Mouse (Mus musculus): ENCODE measurements around the gene Erp27. TPM values are rescaled to one million over a fixed set of nuclear protein-coding genes. Genes with fewer than 3 reads are reported as not detected.
"Not testable (repeated sequence)": the region's sequence is repeated elsewhere in the genome, so short reads cannot be mapped to it uniquely, and the experiment has no call there.

Gene Erp27
- total RNA-seq (2021): under 1 TPM; 0.57 to 0.76 TPM
- long read RNA-seq, partial matches to known transcripts: 1 of 1 reads
- long read RNA-seq, other reads (novel, unspliced or antisense): 0 of 1 reads

DNA sequence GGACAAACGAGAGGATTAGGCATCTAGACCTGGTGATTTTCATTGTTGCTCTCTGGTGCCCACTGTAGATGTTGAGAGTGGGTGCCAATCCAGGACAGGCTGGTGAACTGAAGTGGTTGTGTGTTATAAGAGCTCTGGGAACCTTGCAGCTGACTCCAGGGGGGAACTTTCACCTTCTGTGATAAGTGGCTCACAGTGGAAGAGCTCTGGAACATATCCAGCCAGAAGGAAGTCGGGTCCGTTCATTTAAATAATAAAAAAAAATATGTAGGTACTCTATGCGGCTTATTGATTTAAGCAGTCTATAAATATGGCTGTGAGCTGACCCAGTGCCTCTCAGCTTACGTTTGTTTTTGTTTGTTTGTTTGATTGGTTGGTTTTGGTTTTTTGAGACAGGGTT lies at the start of gene Erp27:
Gene Erp27 (minus strand): TSS at position 101 of the 400 bp plus-strand sequence.
- DNase-seq (ENCODE audit: low spot score in 2 of 2): no peak

DNA sequence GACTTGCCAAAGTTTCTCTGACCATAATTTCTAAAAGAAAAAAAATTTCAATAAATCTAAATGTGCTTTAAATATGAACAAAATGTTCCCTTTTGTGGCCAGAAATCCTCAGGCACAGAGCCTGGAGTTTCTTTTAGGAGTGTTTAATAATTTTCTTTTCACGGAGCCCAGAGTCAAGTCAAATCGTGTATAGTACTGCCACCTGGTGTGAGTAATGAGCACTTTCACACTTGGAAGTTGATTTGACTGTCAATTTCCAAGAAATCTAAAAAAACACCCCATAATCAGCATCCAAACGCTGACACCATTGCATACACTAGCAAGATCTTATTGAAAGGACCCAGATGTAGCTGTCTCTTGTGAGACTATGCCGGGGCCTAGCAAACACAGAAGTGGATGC lies 46.9 kb upstream of the Erp27 start:
- not testable (repeated sequence) for DNase-seq (ENCODE audit: low spot score in 2 of 2)

DNA sequence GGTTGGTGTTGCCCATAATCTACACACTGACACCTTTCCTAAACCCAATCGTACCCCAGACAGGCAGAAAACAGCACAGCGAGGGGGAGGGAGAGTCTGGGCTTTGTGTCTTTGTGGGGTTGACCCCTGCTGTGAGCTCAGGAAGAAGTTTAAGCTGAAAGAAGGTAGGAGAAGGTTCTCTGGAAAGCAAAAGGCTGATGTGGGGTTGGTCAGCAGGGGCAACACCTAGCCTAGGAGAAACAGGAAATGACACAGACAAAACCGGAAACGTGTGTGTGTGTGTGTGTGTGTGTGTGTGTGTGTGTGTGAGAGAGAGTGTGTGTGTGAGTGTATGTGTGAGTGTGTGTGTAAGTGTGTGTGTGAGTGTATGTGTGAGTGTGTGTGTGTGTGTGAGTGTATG lies 45.5 kb upstream of the Erp27 start:
- DNase-seq (ENCODE audit: low spot score in 2 of 2): no peak

DNA sequence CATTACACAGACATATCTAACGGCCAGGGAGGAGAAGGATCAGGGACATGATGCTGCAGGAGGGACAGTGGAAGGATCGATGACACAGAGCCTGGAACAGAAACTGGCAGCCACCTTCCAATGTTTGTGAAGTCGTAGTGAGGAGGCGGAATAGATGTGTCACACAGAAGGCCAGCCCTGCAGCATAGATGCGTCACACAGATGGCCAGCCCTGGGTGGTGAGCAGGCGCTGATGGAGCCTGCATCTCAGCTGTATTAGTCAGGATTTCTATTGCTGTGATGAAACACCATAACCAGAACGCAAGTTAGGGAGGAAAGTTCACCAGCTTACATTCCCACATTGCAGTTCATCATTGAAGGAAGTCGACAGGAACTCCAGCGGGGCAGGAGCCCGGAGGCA lies 43.9 kb upstream of the Erp27 start:
- DNase-seq (ENCODE audit: low spot score in 2 of 2): no peak

DNA sequence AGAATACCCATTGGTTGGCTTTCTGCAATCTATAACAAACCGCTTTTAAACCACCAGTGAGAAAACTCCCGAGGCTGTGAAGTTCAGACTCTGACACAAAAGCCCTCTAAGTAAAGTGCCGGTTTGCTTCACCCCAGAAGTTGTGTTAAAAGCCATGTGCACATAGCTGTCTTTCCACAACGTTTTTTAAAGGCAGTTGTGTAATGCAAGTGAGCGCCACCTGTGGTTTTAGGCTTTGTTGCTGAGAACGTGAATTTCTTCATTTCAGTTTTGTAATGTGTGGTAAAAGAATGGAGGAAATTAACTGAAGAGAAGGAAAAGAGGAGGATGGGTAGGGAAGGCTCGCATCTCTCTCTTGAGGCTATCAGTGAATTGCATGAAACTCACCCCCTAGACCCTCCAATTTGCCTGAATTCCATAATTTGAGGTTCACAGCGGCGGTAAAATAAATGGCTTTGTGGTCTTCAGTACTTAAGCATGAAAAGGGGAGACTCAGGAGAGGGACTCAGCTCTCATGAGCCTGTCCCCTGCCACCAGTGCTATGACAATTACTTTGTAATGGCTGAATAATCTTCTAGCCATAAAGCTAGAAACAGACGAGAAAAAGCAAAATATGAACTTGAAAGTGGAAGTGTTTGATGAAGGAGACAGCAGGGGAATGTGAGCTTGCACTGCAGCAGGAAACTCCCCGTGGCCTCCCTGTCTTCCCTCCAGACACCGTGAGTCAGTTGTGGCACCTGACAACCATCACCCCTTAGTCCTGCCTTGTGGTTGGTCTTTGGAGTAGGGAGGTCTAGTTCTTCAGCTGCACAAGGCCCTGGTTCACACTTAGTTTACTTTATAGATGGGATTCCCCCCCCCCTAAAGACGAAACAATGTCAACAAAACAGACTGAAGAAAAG lies 42.9 kb upstream of the Erp27 start:
- no peak for DNase-seq (ENCODE audit: low spot score in 2 of 2)

DNA sequence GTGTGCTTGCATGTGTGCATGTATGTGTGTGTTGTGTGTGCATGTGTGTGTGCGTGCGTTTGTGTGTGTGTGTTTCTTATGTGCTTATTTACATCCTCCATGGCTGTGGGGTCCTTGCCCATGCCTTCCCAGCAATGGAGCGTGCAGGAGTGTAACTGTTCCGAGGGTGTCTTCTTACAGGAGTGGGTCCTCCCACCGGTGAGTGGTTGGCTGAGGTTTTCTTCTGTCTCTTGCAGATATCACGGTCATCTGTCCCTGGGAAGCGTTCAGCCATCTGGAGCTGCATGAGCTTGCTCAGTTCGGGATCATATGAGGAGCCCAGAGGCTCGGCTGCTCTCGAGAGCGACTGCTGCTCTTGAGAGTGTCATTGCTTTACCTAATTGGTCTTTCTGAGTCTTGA lies 41.0 kb upstream of the Erp27 start:
- no peak for DNase-seq (ENCODE audit: low spot score in 2 of 2)

DNA sequence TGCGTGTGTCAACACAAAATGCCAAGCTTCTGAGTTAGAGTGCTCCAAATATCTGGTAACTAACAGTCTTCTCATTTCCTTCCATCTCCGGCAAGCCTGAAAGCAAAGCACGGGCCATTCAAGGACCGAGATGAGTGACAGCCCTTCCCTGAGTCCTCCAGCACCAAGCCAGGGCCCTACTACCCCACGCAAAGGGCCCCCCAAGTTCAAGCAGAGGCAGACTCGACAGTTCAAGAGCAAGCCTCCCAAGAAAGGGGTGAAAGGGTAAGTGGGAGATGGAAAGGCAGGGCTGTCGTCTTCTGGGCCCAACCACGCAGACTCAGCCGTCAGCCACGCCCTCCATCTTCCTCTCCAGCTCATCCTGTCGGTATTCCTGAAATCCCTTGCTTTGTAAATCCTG lies 37.2 kb upstream of the Erp27 start:
- DNase-seq (ENCODE audit: low spot score in 2 of 2): no peak

DNA sequence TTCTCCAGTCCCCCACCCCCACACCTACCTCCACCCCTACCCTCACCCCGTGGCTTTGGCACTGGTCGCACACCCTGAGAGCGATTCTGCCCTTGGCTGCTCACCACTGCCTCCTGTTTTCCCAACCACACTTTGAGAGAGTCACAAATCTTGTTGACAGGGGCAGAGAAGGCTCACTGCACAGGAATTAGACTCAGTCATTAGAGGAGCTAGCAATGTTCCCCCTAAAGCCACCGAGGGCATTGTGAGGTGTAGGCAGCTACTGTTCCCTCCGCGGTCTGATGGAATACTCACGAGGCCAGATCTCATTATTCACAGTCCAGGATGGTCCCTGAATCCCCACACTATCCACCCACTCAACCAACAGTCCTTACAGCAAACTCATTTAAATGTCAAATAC lies 35.1 kb upstream of the Erp27 start:
- no peak for DNase-seq (ENCODE audit: low spot score in 2 of 2)

DNA sequence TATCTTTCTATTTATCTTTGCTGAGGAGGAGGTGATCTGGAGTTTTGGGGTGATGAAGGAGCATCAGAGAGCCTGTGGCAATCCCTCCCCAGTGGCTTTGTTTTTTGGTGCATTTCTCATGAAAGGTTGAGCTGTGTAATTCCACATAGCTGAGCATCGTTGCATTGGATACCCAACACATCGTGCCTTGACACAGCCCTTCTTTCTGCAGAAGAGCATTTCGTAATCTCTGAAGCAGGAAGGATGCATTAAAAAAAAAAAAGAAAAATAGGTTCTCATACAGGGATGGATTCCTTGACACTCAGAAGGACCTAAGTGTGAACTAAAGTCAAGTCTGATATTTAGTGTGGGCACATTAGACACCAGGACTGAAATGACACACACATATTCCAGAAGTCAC lies 33.3 kb upstream of the Erp27 start:
- DNase-seq (ENCODE audit: low spot score in 2 of 2): no peak

DNA sequence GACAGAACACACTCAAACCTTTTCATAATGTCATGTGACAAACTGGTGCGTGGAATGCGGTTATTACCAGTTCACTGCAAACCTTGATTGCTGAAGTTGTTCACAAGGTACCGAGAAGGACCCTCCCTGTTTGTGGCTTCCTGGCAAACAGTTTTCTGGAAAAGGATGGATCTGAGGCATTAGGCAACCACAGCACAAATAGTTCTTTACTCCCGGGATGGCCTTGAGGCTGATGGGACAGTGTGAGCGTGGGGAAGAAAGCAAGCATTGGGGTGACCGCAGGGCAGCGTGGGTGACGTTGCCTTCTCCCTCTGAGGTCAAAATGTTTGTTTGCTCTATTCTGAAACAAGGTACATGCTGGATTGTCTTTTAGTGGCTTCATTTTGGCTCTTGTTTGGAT lies 32.7 kb upstream of the Erp27 start:
- no peak for DNase-seq (ENCODE audit: low spot score in 2 of 2)

DNA sequence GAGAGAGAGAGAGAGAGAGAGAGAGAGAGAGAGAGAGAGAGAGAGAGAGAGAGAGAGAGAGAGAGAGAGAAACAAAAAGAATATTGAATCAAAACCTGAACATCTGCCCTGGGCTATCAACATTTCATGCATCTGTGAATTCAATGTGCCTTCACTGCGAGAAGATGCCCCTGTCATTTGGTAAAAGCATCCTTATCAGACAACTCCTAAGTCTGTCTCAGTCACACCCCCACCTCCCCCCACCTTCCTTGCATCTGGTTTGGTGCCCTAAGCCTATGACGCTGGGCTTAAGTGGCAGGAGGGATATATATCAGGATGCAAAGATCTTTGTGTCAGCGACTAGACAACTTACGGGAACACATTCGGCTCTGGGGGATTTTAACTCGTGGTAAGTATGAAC lies 32.2 kb upstream of the Erp27 start:
- DNase-seq (ENCODE audit: low spot score in 2 of 2): no peak

DNA sequence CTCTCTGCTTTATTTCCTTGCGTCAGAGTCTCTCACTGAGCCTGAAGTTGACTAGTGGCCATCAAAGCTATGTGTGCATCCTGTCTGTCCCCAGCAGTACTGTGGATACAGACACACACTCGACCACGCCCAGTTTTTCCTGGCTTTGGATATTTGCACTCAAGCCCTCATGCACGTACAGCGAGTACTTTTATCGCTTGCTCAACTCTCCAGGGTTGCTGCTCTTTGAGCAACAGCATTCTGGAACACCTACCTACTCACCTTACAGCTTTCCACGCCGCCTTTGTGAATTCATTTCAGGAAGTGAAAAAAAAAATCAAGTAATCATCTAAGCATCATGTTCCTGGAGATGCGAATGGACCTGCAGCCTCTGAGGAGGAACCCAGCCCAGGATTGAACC lies 30.9 kb upstream of the Erp27 start:
- no peak for DNase-seq (ENCODE audit: low spot score in 2 of 2)

DNA sequence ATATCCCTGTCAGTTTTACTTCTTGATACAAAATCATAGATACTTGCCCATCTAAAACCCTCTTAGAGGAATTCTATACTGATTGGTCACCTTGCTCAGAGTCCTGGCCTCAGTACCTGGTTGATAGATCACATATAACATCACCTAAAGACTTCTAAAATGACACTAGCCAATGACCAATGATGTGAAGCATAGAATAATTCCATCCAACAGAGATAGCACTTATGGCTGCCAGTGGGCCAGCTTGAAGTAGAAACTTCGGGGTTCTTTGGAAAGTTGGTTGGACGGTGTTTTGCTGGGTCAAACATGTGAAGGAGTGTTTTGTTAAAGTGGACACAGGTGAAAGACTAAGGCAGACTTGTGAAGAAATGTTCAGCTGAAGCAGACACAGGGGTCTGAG lies 28.2 kb upstream of the Erp27 start:
- DNase-seq (ENCODE audit: low spot score in 2 of 2): no peak

DNA sequence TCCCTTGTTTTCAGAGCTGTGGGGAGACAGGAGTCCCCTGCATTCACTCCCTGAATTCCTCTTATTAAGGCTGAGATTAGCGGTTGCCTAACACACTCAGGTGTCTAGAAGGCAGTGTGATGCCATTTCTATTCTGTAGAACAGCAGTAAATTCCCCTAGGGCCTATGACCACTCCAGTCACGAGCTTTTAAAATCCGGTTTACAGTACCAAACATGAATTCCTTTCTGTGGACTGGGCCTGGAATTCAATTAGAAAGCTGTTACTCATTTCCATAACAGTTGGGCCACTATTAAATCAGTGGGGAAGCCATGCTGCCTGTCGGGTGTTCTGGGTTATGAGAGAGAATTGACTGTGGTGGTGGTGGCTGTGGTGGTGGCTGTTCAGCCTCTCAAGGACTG lies 25.7 kb upstream of the Erp27 start:
- no peak for DNase-seq (ENCODE audit: low spot score in 2 of 2)

DNA sequence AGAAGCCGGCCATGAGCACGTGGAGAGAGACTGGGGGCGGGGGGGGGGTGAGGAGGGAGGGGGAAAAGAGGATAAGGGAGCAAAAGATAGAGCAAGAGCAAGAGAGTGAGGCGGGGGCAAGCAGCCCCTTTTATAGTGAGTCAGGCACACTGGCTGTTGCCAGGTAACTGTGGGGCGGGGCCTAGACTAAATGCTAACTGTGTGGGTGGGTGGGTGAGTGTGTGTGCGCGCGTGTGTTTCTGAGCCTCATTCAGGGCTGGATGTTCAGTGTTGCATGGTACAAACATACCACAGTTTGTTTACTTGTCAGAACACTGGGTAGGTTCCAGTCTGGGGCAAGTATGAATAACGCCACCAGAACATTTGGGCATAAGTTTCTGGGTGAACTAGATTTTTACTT lies 25.0 kb upstream of the Erp27 start:
- peak in 1 of 2 experiments; percentile 32 for DNase-seq (ENCODE audit: low spot score in 2 of 2)

DNA sequence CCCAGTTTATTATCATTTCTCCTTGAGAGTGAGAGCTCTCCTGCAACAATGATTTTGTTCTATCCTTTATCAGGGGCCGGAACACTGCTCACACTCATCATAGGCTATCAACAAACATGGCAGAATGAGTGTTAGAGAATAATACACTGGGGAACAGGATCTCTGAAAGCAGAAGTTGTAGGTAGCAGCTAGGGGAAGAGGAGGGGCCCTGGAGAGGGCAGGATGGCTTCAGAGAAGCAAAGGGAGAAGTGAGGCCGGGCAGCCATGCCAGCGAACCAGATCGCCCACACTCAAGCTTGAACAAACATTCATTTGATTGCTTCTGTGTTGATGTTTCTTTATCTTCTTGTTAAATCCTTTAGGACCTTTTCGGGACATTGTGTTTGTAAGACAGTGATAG lies 24.3 kb upstream of the Erp27 start:
- no peak for DNase-seq (ENCODE audit: low spot score in 2 of 2)

DNA sequence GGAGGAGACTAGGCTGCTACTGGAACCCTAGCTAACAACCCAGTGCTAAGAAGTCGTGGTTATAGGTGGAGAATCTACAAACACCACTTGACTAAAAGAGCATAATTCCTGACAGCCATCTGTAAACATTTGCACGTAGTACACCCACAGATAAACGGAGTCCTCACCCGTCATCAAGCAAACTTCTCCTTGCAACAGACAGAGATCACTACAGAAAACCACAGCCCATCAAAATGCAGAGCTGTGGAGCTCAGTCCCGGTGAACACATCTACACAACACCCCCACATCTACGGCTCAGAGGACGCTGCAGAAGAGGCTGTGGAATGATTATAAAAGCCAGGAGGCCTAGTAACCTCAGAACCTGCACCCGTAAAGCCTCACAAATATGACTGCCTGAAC lies 22.5 kb upstream of the Erp27 start:
- no peak for DNase-seq (ENCODE audit: low spot score in 2 of 2)

DNA sequence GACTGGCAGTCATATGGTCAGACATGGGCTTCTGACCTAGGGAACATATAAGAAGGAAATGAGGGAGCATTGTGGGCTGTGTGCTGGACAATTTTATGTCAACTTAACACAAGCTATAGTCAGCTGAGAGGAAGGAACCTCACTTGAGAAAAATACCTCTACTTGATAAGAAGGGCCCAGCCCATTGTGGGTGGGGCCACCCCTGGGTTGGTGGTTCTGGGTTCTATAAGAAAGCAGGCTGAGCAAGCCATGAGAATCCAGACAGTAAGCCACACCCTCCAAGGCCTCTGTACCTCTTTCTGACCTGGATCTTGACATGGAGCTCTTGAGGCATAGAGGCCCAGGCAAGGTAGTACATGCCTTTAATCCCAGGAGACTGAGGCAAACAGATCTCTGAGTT lies 21.4 kb upstream of the Erp27 start:
- no peak for DNase-seq (ENCODE audit: low spot score in 2 of 2)

DNA sequence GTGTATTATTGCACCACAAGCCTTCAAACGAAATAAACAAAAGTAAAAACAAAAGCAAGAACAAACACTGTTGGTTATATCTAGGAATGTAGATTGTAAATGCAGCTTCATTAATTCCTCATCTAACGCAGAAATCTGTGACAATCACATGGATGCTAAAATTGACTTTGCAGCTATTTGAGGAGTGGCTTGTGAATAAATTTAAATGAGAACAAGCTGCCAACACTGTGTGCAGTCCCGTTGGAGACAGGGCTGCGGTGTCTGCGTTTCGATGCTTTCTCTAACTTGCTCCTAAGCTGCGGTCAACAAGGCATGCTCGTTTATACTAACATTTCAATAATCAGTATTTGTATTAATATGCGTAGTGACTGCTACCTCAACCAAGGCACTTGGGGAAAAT lies 20.3 kb upstream of the Erp27 start:
- DNase-seq (ENCODE audit: low spot score in 2 of 2): no peak

DNA sequence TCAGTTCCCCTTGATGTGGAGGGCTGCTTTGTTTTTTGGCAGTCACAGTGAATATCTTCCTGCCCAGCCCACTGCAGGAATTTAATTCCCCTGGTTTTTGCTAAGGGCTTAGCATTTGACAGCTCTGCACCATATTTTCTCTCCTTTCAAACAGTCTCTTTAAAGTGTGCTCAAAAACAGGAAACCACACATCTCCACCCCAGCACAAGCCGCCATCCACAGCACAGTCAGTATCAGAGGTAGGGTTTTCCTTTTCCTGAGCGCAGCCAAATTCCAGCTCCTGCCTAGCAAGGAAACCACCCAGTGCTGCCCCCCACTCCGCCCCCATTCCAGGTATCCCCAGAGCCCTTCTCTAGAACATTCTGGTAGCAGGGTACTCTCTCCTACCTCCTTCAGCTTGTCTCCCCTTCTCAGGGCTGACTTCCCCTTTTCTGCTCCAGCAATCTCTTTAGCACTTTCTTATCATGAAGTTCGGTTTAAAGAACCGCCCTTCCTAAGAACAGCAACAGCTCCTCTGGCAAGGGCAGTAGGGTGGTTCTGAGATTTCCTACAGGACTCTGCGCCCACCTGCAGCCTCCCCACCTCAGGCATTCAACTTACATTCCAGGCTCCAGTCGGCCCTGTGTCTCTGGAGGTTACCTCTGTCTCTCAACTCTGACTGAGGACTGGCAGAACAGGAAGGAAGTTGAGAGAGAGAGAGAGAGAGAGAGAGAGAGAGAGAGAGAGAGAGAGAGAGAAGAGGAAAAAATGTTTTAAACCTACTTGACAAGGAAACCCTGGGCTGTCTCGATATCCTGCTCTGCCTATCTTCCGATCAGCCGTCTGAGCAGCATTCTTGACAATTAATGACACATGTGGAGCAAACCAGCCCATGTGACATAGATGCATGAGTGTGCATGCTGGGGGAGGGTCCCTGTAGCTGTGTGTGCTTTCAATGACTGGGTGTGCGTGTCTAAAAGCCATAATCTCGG lies 19.4 kb upstream of the Erp27 start, which contains the start of gene Arhgdib:
Gene Arhgdib (minus strand): TSS at position 849 of the 971 bp plus-strand sequence.
- DNase-seq (ENCODE audit: low spot score in 2 of 2): no peak

DNA sequence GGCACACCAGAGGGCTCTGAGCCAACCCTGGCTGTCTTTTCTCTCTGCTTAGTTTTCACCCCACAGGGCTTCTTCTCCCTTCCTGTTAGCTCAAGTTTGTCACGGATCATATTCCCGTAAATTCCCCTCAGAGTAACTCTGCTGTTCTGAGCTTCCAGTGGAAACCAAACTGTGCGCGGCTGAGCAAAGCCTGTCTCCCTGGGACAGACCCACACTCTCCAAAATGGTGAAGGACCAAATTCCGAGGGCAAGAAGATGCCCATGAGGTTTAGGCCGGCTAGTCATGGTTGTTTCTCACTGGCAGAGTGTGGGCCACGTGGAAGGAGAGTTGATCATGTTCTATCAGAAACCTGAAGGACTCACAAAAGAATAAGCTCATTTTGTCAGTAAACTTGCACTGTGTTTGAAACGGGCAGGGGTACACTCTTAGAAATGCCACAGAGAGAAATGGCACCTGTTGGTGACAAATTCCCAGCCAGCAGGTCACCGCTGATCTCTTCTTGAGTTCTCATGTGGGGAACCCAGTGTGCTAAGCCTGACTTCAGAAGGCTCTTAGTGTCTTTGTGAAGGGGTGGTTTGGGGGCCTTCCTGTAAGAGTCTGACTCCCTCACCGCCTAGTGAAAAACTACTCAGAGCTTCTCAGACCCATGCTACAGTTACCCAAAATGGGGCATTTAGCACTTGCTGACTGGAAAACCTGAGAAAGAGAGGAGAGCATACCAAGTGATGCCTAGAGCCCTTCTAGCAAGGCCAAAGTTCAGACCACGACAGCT lies 18.4 kb upstream of the Erp27 start:
- DNase-seq (ENCODE audit: low spot score in 2 of 2): no peak
